Mouse (Mus musculus): ENCODE measurements at regions not wholly inside any gene's neighbourhood (a gene's known extent, or its start where the extent isn't known, plus 50 kb on each side); places are given as distances from the start of the nearest gene placed in this dataset.
A peak's percentile ranks its signal among the peaks of the same experiment; 100 is the strongest.

GRCm38 (mm10) chr4:24006257-24006955 is 489.8 kb upstream of the Mms22l start:
- no peak for DNase-seq

GRCm38 (mm10) chr4:24019178-24020104 is 476.8 kb upstream of the Mms22l start:
- peak; percentile 51 to 66 for DNase-seq
